Mouse (Mus musculus): Measurements from ENCODE around the gene Tcf3. TPM values are rescaled to one million over a fixed set of nuclear protein-coding genes. Genes with fewer than 3 reads are reported as not detected.
A peak's percentile ranks its signal among the peaks of the same experiment; 100 is the strongest.

Tcf3 gene
- total and polyA plus RNA-seq, 3 experiments, result 125 to 258 TPM; not detected in 1

DNA sequence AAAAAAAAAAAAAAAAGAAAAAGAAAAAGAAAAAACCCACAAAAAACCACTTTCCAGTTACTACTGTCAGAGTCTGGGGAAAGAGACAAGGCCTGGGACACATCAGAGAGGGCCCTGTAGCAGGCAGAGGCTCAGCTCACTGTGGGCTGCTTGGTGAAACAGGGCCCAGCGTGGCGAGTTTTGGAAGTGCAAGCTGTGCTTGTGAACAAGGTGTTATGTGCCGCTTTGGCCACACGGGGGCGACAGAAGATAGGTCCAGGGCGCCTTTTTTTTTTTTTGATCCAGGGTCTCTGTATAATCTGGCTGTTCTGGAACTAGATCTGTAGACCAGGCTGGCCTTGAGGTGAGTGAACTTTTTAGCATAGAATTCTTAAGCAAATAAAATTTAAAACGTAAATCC lies 57.3 kb downstream of the Tcf3 start (continued):
- TF ChIP-seq KAT2A (conservative IDR thresholded peaks at IDR 0.05; ENCODE audit: low read depth, low read length) (no peak), MEF2A (IDR thresholded peaks at IDR 0.05; ENCODE audit: extremely low read depth, insufficient replicate concordance, low read depth, low read length, poor library complexity, severe bottlenecking) (no peak)

DNA sequence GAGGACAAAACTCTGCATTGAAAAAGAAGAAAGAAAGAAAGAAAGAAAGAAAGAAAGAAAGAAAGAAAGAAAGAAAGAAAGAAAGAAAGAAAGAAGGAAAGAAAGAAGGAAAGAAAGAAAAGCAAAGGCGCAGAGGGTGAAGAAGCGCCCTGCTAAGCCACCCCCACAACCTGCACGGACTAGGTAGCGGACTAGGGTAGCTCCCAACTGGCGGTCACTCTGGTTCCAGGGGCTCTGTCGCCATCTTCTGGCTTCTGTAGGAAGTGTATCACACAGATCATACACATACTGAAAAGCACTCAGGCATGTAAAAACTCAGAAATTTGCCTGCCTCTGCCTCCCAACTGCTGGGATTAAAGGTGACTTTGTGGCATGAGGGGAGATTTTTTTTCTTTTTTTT lies 59.4 kb downstream of the Tcf3 start:
- Histone ChIP-seq H3K9ac (ENCODE audit: control insufficient read depth, low read depth, low read length, poor library complexity, severe bottlenecking) (no peak overlapping the region; the same call in 1 of the 2 replicates), H3K27ac (ENCODE audit: control insufficient read depth, low read depth, low read length) (no peak overlapping the region), H3K4me3 (ENCODE audit: control insufficient read depth in 1 of 2, insufficient read depth in 1 of 2, low read depth in 2 of 2, low read length in 2 of 2) (no peak overlapping the region), H3K9me3 (replicated peaks; ENCODE audit: insufficient read depth, low read length) (no peaks in the 10 kb centered on the region), H3K79me2 (ENCODE audit: control insufficient read depth, insufficient read depth, low read length, poor library complexity) (no peaks in the 10 kb centered on the region), H3K4me1 (ENCODE audit: control insufficient read depth in 1 of 2, insufficient read depth in 2 of 2, low read length in 2 of 2) (peaks cover 0 to 7% of the 10 kb centered on the region in 2 experiments; a peak in 1 of 4 replicates), H3K27me3 (ENCODE audit: control insufficient read depth in 1 of 2, insufficient read depth in 2 of 2, low read length in 2 of 2) (no peaks in the 10 kb centered on the region), H3K36me3 (ENCODE audit: control insufficient read depth in 1 of 2, insufficient read depth in 2 of 2, low read length in 2 of 2) (no peaks in the 10 kb centered on the region)
- DNase-seq (ENCODE audit: low read depth, low spot score), result peak; percentile 90
- TF ChIP-seq HCFC1 (IDR thresholded peaks at IDR 0.05; ENCODE audit: low read depth, low read length) (peak; percentile 39; the same call in 1 of the 2 replicates), USF2 (IDR thresholded peaks at IDR 0.05; ENCODE audit: borderline replicate concordance in 1 of 2, insufficient read depth in 1 of 2, low read depth in 1 of 2, low read length in 2 of 2) (no peak), TBP (IDR thresholded peaks at IDR 0.05; ENCODE audit: low read depth, low read length) (no peak), MYB (IDR thresholded peaks at IDR 0.05; ENCODE audit: low read depth, low read length) (no peak), MXI1 (IDR thresholded peaks at IDR 0.05; ENCODE audit: low read depth, low read length) (no peak), USF1 (IDR thresholded peaks at IDR 0.05; ENCODE audit: low read depth, low read length) (no peak), ZNF384 (IDR thresholded peaks at IDR 0.05; ENCODE audit: low read depth, low read length) (no peak), CTCF (IDR thresholded peaks at IDR 0.05 in 2 of 3, conservative IDR thresholded peaks at IDR 0.05 in 1 of 3; ENCODE audit: control insufficient read depth in 1 of 3, insufficient read depth in 1 of 3, low read depth in 2 of 3, low read length in 3 of 3, poor library complexity in 1 of 3, severe bottlenecking in 1 of 3) (peak; percentile 75 to 93 (median 81)), MEF2A (IDR thresholded peaks at IDR 0.05; ENCODE audit: extremely low read depth, insufficient replicate concordance, low read depth, low read length, poor library complexity, severe bottlenecking) (no peak), ZC3H11A (IDR thresholded peaks at IDR 0.05; ENCODE audit: low read depth, low read length) (peak; percentile 83), ETS1 (IDR thresholded peaks at IDR 0.05; ENCODE audit: low read depth, low read length) (no peak), UBTF (IDR thresholded peaks at IDR 0.05; ENCODE audit: borderline replicate concordance, insufficient read depth, low read depth, low read length) (no peak), NELFE (IDR thresholded peaks at IDR 0.05; ENCODE audit: low read depth, low read length) (no peak), ELF1 (IDR thresholded peaks at IDR 0.05; ENCODE audit: low read depth, low read length) (0 out of 2 replicates have a peak, but pooled peaks have one; percentile 36), POLR2AphosphoS2 (IDR thresholded peaks at IDR 0.05; ENCODE audit: low read length) (no peak), RCOR1 (IDR thresholded peaks at IDR 0.05; ENCODE audit: low read depth, low read length) (no peak), MAZ (IDR thresholded peaks at IDR 0.05; ENCODE audit: low read depth, low read length) (peak; percentile 78; the same call in 1 of the 2 replicates), POLR2AphosphoS5 (IDR thresholded peaks at IDR 0.05; ENCODE audit: borderline replicate concordance, low read depth, low read length) (no peak), TCF12 (IDR thresholded peaks at IDR 0.05; ENCODE audit: low read depth, low read length) (no peak), POLR2A (IDR thresholded peaks at IDR 0.05; ENCODE audit: control insufficient read depth in 1 of 2, insufficient read depth in 1 of 2, low read depth in 1 of 2, low read length in 2 of 2, poor library complexity in 1 of 2) (no peak), MAFK (IDR thresholded peaks at IDR 0.05; ENCODE audit: borderline replicate concordance, low read depth, low read length) (no peak), MAX (IDR thresholded peaks at IDR 0.05; ENCODE audit: low read length) (0 out of 2 replicates have a peak, but pooled peaks have one; percentile 18), BHLHE40 (IDR thresholded peaks at IDR 0.05; ENCODE audit: borderline replicate concordance, low read depth, low read length) (0 out of 2 replicates have a peak, but pooled peaks have one; percentile 40), ZMIZ1 (IDR thresholded peaks at IDR 0.05; ENCODE audit: low read depth, low read length) (no peak), TAL1 (IDR thresholded peaks at IDR 0.05; ENCODE audit: low read length) (no peak), GABPA (IDR thresholded peaks at IDR 0.05; ENCODE audit: low read depth, low read length) (no peak), E2F4 (IDR thresholded peaks at IDR 0.05; ENCODE audit: borderline replicate concordance, low read depth, low read length) (no peak), RAD21 (IDR thresholded peaks at IDR 0.05; ENCODE audit: low read depth, low read length) (peak; percentile 96), NRF1 (IDR thresholded peaks at IDR 0.05; ENCODE audit: insufficient read depth, low read depth, low read length, poor library complexity, severe bottlenecking) (no peak), MYC (IDR thresholded peaks at IDR 0.05; ENCODE audit: low read depth, low read length) (0 out of 2 replicates have a peak, but pooled peaks have one; percentile 60), JUND (IDR thresholded peaks at IDR 0.05; ENCODE audit: low read depth, low read length) (0 out of 2 replicates have a peak, but pooled peaks have one; percentile 43), EP300 (IDR thresholded peaks at IDR 0.05; ENCODE audit: low read depth in 1 of 2, low read length in 2 of 2) (0 out of 4 replicates have a peak, but pooled peaks of 1 of the 2 experiments have one; percentile 15), GATA1 (IDR thresholded peaks at IDR 0.05; ENCODE audit: low read depth, low read length) (no peak), KAT2A (conservative IDR thresholded peaks at IDR 0.05; ENCODE audit: low read depth, low read length) (no peak)
